Mouse (Mus musculus): ENCODE data around the gene Pi4ka.

Gene Pi4ka

GRCm38 (mm10) chr16:17275721-17276120 is 130.4 kb downstream of the Pi4ka start, which contains the start of gene Tmem191c:
TSS of gene Tmem191c (plus strand) at chr16:17276077.
- no peak for DNase-seq (ENCODE audit: extremely low spot score, low spot score)

GRCm38 (mm10) chr16:17271856-17272255 is 134.3 kb downstream of the Pi4ka start:
- no peak for DNase-seq (ENCODE audit: extremely low spot score, low spot score)

- no peak for DNase-seq (ENCODE audit: extremely low spot score, low spot score)
Measured at GRCm38 (mm10) chr16:17271124-17271523, 135.0 kb downstream of the Pi4ka start.

- no peak for DNase-seq (ENCODE audit: extremely low spot score, low spot score)
Measured at GRCm38 (mm10) chr16:17269872-17270271, 136.2 kb downstream of the Pi4ka start.

- no peak for DNase-seq (ENCODE audit: extremely low spot score, low spot score)
Measured at GRCm38 (mm10) chr16:17267937-17268336, 138.2 kb downstream of the Pi4ka start.

- DNase-seq (ENCODE audit: extremely low spot score, low spot score), result no peak
Measured at GRCm38 (mm10) chr16:17266113-17266512, 140.0 kb downstream of the Pi4ka start.

GRCm38 (mm10) chr16:17261341-17261740 is 144.8 kb downstream of the Pi4ka start:
- DNase-seq (ENCODE audit: extremely low spot score, low spot score), result no peak

GRCm38 (mm10) chr16:17258917-17259316 is 147.2 kb downstream of the Pi4ka start:
- DNase-seq (ENCODE audit: extremely low spot score, low spot score), result no peak

- no peak for DNase-seq (ENCODE audit: extremely low spot score, low spot score)
Measured at GRCm38 (mm10) chr16:17257359-17257821, 148.7 kb downstream of the Pi4ka start.

GRCm38 (mm10) chr16:17255270-17255669 is 150.8 kb downstream of the Pi4ka start:
- DNase-seq (ENCODE audit: extremely low spot score, low spot score), result no peak

GRCm38 (mm10) chr16:17254005-17254597 is 152.0 kb downstream of the Pi4ka start:
- DNase-seq (ENCODE audit: extremely low spot score, low spot score), result peak; percentile 24

- no peak for DNase-seq (ENCODE audit: extremely low spot score, low spot score)
Measured at GRCm38 (mm10) chr16:17252841-17253240, 153.3 kb downstream of the Pi4ka start.

GRCm38 (mm10) chr16:17252086-17252726 is 153.9 kb downstream of the Pi4ka start:
- no peak for DNase-seq (ENCODE audit: extremely low spot score, low spot score)

- DNase-seq (ENCODE audit: extremely low spot score, low spot score), result no peak
Measured at GRCm38 (mm10) chr16:17251539-17251938, 154.6 kb downstream of the Pi4ka start.

- DNase-seq (ENCODE audit: extremely low spot score, low spot score), result no peak
Measured at GRCm38 (mm10) chr16:17249135-17249534, 157.0 kb downstream of the Pi4ka start.

- no peak for DNase-seq (ENCODE audit: extremely low spot score, low spot score)
Measured at GRCm38 (mm10) chr16:17247727-17248126, 158.4 kb downstream of the Pi4ka start.

GRCm38 (mm10) chr16:17244996-17245395 is 161.1 kb downstream of the Pi4ka start:
- DNase-seq (ENCODE audit: extremely low spot score, low spot score), result no peak

GRCm38 (mm10) chr16:17243731-17244130 is 162.4 kb downstream of the Pi4ka start:
- DNase-seq (ENCODE audit: extremely low spot score, low spot score), result no peak

- DNase-seq (ENCODE audit: extremely low spot score, low spot score), result no peak
Measured at GRCm38 (mm10) chr16:17239409-17239808, 166.7 kb downstream of the Pi4ka start.

GRCm38 (mm10) chr16:17237634-17238033 is 168.5 kb downstream of the Pi4ka start:
- no peak for DNase-seq (ENCODE audit: extremely low spot score, low spot score)

GRCm38 (mm10) chr16:17234916-17235665 is 171.0 kb downstream of the Pi4ka start:
- DNase-seq (ENCODE audit: extremely low spot score, low spot score), result no peak

GRCm38 (mm10) chr16:17234499-17234895 is 171.6 kb downstream of the Pi4ka start:
- peak; percentile 57 for DNase-seq (ENCODE audit: extremely low spot score, low spot score)

All from neural tube, embryonic 10.5 days (tissue).